Mouse (Mus musculus): ENCODE data around the gene Abi2. TPM values are rescaled to one million over a fixed set of nuclear protein-coding genes. Genes with fewer than 3 reads are reported as not detected.

Abi2 gene
- polyA plus RNA-seq, 1 experiment from 2014 or later: 60.5 TPM

DNA sequence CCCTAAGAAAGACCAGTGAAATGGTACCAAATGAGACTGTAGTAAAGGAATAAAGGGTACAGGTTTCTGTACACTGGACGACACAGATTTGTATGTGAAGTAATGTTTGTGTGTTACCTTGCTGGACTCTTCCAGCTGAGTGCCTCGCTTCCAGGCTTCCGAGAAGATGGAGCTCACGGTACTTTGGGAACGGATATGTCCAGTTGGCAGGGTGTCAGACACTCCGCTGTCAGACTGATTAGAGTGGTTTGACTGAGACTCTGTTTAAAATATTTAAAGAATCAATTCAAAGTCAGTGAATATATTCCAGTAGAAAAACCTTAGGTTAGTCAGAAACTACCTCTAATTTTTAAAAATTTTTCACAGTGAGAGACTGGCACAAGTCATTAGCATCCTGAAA, 84.0 kb downstream of the Abi2 start:
- no peak for DNase-seq (ENCODE audit: low spot score)
- no peak overlapping the region for H3K27ac ChIP-seq (ENCODE audit: low read depth, low read length)
- 95% methylated on average over 6 of the region's 6 CpGs for WGBS
- H3K4me2 ChIP-seq (replicated peaks; ENCODE audit: low read depth, low read length): no peak overlapping the region
- 0 out of 2 replicates have a peak, but pooled peaks cover 2% of the 10 kb centered on the region for H3K36me3 ChIP-seq (ENCODE audit: control insufficient read depth, insufficient read depth, low read length)
- no peak for ATAC-seq (ENCODE audit: low FRiP score)
- no peaks in the 10 kb centered on the region for H3K4me1 ChIP-seq (replicated peaks; ENCODE audit: control insufficient read depth, insufficient read depth, low read length)
- H3K4me3 ChIP-seq (ENCODE audit: low read depth, low read length): no peak overlapping the region
- no peaks in the 10 kb centered on the region for H3K9me3 ChIP-seq (ENCODE audit: control insufficient read depth, low read length)
- no peak overlapping the region for H3K9ac ChIP-seq (ENCODE audit: low read depth, low read length)
- H3K27me3 ChIP-seq (ENCODE audit: control insufficient read depth, insufficient read depth, low read length): no peaks in the 10 kb centered on the region

DNA sequence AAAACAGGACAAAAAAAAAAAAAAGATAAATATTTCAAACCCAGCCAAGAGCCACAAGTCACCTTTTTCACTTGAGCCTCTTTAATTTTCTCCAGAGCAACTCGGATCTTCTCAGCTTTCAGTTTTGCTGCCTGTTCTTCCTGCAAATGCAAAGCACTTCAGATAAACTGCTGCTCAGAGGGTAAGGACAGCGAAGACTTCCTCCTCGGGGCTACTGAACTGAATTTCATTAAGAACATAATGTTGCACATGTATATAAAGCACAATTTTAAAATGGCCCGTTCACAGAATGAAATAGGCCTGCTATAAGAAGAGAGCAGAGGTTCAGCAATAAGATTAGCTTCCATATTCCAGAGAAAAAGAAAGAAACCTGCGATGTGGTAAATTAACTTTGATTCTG, 94.0 kb downstream of the Abi2 start:
- H3K27me3 ChIP-seq (ENCODE audit: control insufficient read depth, insufficient read depth, low read length): no peaks in the 10 kb centered on the region
- H3K4me1 ChIP-seq (replicated peaks; ENCODE audit: control insufficient read depth, insufficient read depth, low read length): no peaks in the 10 kb centered on the region
- no peak overlapping the region for H3K4me3 ChIP-seq (ENCODE audit: low read depth, low read length)
- H3K27ac ChIP-seq (ENCODE audit: low read depth, low read length): no peak overlapping the region
- 94% methylated on average over 5 of the region's 5 CpGs for WGBS
- ATAC-seq (ENCODE audit: low FRiP score) (no peak), DNase-seq (ENCODE audit: low spot score) (no peak)
- no peaks in the 10 kb centered on the region for H3K36me3 ChIP-seq (ENCODE audit: control insufficient read depth, insufficient read depth, low read length)
- no peak overlapping the region for H3K4me2 ChIP-seq (replicated peaks; ENCODE audit: low read depth, low read length)
- H3K9me3 ChIP-seq (ENCODE audit: control insufficient read depth, low read length): no peaks in the 10 kb centered on the region
- H3K9ac ChIP-seq (ENCODE audit: low read depth, low read length): no peak overlapping the region

DNA sequence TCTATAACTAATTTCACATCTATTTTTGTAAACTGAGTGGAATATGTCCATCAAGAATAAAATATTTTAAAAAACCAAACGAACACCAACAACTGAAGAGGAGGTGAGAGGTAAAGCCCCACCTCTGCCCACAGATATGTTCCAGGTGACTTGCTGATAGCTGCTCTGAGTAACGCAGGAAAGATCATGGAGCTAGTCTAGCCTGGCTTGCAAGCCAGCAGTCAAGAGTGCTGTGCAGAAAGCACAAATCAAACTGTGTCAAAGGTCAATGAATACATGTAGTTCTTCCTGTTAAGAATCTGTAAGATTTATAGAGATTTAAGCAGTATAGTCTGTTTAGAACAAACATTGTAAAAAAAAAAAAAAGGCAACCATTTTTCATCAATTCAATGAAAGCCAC, 101.2 kb downstream of the Abi2 start:
- Histone ChIP-seq H3K4me1 (replicated peaks; ENCODE audit: control insufficient read depth, insufficient read depth, low read length) (no peaks in the 10 kb centered on the region), H3K9ac (ENCODE audit: low read depth, low read length) (no peak overlapping the region), H3K4me2 (replicated peaks; ENCODE audit: low read depth, low read length) (no peak overlapping the region), H3K27me3 (ENCODE audit: control insufficient read depth, insufficient read depth, low read length) (no peaks in the 10 kb centered on the region), H3K36me3 (ENCODE audit: control insufficient read depth, insufficient read depth, low read length) (no peaks in the 10 kb centered on the region), H3K4me3 (ENCODE audit: low read depth, low read length) (no peak overlapping the region), H3K27ac (ENCODE audit: low read depth, low read length) (no peak overlapping the region), H3K9me3 (ENCODE audit: control insufficient read depth, low read length) (no peaks in the 10 kb centered on the region)
- no peak for DNase-seq (ENCODE audit: low spot score)
- 81% methylated on average over 2 of the region's 2 CpGs for WGBS
- ATAC-seq (ENCODE audit: low FRiP score): no peak

DNA sequence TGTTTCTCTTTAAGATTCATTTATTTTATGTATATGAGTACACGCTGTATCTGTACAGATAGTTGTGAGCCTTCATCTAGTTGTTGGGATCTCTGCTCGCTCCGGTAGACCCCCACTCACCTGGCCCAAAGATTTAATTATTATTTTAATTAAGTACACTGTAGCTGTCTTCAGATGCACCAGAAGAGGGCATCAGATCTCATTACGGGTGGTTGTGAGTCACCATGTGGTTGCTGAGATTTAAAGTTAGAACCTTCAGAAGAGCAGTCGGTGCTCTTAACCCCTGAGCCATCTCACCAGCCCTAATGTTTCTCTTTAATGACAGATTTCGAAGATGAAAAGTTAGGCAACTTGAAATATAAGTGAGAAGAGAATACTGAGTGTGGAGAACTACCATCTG, 120.7 kb downstream of the Abi2 start:
- H3K36me3 ChIP-seq (ENCODE audit: control insufficient read depth, insufficient read depth, low read length): no peaks in the 10 kb centered on the region
- no peak for DNase-seq (ENCODE audit: low spot score)
- no peak overlapping the region for H3K9ac ChIP-seq (ENCODE audit: low read depth, low read length)
- no peak overlapping the region for H3K4me3 ChIP-seq (ENCODE audit: low read depth, low read length)
- no peaks in the 10 kb centered on the region for H3K27me3 ChIP-seq (ENCODE audit: control insufficient read depth, insufficient read depth, low read length)
- no peaks in the 10 kb centered on the region for H3K4me1 ChIP-seq (replicated peaks; ENCODE audit: control insufficient read depth, insufficient read depth, low read length)
- H3K4me2 ChIP-seq (replicated peaks; ENCODE audit: low read depth, low read length): no peak overlapping the region
- no peaks in the 10 kb centered on the region for H3K9me3 ChIP-seq (ENCODE audit: control insufficient read depth, low read length)
- no peak for ATAC-seq (ENCODE audit: low FRiP score)
- 94% methylated on average over 6 of the region's 6 CpGs for WGBS
- no peak overlapping the region for H3K27ac ChIP-seq (ENCODE audit: low read depth, low read length)

DNA sequence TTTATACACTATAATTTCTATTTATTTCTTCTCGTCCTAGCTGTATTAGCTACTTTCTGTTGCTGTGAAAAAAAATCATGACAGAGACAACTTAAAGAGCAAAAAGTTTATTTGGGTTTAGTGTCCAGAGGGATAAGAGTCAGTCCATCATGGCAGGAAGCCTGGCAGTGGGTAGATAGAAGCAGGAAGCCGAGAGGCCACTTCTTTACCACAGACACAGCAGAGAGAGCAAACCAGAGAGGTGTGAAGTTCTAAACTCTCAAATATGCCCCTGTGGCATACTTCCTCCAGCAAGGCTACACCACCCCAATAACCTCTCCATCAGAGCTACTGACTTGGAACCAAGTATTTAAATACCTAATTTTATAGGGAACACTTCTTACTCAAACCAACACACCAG, 121.2 kb downstream of the Abi2 start:
- ATAC-seq (ENCODE audit: low FRiP score): no peak
- 91% methylated on average over 2 of the region's 2 CpGs for WGBS
- Histone ChIP-seq H3K27me3 (ENCODE audit: control insufficient read depth, insufficient read depth, low read length) (no peaks in the 10 kb centered on the region), H3K4me1 (replicated peaks; ENCODE audit: control insufficient read depth, insufficient read depth, low read length) (no peaks in the 10 kb centered on the region), H3K9ac (ENCODE audit: low read depth, low read length) (no peak overlapping the region), H3K27ac (ENCODE audit: low read depth, low read length) (no peak overlapping the region), H3K9me3 (ENCODE audit: control insufficient read depth, low read length) (no peaks in the 10 kb centered on the region), H3K4me3 (ENCODE audit: low read depth, low read length) (no peak overlapping the region), H3K4me2 (replicated peaks; ENCODE audit: low read depth, low read length) (no peak overlapping the region), H3K36me3 (ENCODE audit: control insufficient read depth, insufficient read depth, low read length) (no peaks in the 10 kb centered on the region)
- DNase-seq (ENCODE audit: low spot score): no peak

Other genes with a start within 250 kb of the Abi2 start
- gene Nbeal1, start 229.0 kb upstream of the Abi2 start, polyA plus RNA-seq (2014; fragmentation: Nextera tagmentation; extraction: Ambion mirVana): 7.9 and 10.9 TPM in 2 replicates
- gene Cyp20a1, start 66.3 kb upstream of the Abi2 start, polyA plus RNA-seq (2014; fragmentation: Nextera tagmentation; extraction: Ambion mirVana): 18.3 and 21.2 TPM in 2 replicates
- 26.8 and 38.4 TPM in 2 replicates for gene Raph1, start 157.5 kb downstream of the Abi2 start, polyA plus RNA-seq (2014; fragmentation: Nextera tagmentation; extraction: Ambion mirVana)

All from hindbrain, embryonic 11.5 days (tissue).